In genomic region chr11:3545531-3546241, GRCm38 (mm10) we compare ENCODE assay signal across 15 mouse cellular contexts. TPM values are rescaled to one million over a fixed set of nuclear protein-coding genes. Genes with fewer than 3 reads are reported as not detected.
DNase-seq lines count a peak whose midpoint lies in the region; ATAC-seq lines count a peak whose summit lies in the region.
"Had no signal": no experiment of that assay in that cellular context is flagged by ENCODE, and none has a peak within 500 bp of the region (broad histone marks: within the 10 kb centered on the region; RNA-seq: fewer than 3 reads in every experiment).

No protein-coding gene starts in this region.

- DNase-seq in neural tube, embryonic 10.5 days (ENCODE audit: extremely low spot score, low spot score) = no peak
- DNase-seq in right cerebral cortex, postnatal 36 days (ENCODE audit: low spot score in 2 of 2) = no peak
- no peak for DNase-seq in layer of hippocampus, adult 9-10 months (ENCODE audit: low spot score)
- DNase-seq: cerebellum, postnatal 10 days; gastrocnemius, postnatal 36 days; thymus, adult 18-20 months had no signal

- H3K27me3 ChIP-seq in intestine, embryonic 16.5 days (replicated peaks; ENCODE audit: control insufficient read depth, insufficient read depth, low read length) = no peaks in the 10 kb centered on the region
- H3K27me3 ChIP-seq in intestine, embryonic 15.5 days (replicated peaks) = no peaks in the 10 kb centered on the region
- no peaks in the 10 kb centered on the region for H3K27me3 ChIP-seq in neural tube, embryonic 13.5 days
- H3K27me3 ChIP-seq: embryonic facial prominence, embryonic 13.5 days had no signal

- H3K9me3 ChIP-seq in intestine, embryonic 16.5 days (ENCODE audit: control insufficient read depth, low read length) = peaks cover 4% of the 10 kb centered on the region; the same call in 1 of the 2 replicates
- no peaks in the 10 kb centered on the region for H3K9me3 ChIP-seq in intestine, embryonic 15.5 days
- peaks cover 3% of the 10 kb centered on the region; the same call in 1 of the 2 replicates for H3K9me3 ChIP-seq in neural tube, embryonic 13.5 days
- H3K9me3 ChIP-seq: embryonic facial prominence, embryonic 13.5 days had no signal

- 20% methylated on average over 9 of the region's 9 CpGs for WGBS in intestine, embryonic 16.5 days
- 23% methylated on average over 9 of the region's 9 CpGs for WGBS in intestine, embryonic 15.5 days
- 19% methylated on average over 9 of the region's 9 CpGs for WGBS in neural tube, embryonic 13.5 days

- ATAC-seq in intestine, embryonic 16.5 days = peak; percentile 33; the same call in 1 of the 2 replicates
- no peak for ATAC-seq in intestine, embryonic 15.5 days
- ATAC-seq in neural tube, embryonic 13.5 days (ENCODE audit: low read depth) = no peak
- peak; percentile 53 to 72; a peak in 3 of 4 replicates for ATAC-seq in hematopoietic stem cell, adult 5-6 weeks (replicated peaks in 1 of 2; ENCODE audit: insufficient read depth in 1 of 2, low FRiP score in 2 of 2, low TSS enrichment in 1 of 2, low read depth in 1 of 2, poor library complexity in 2 of 2, severe bottlenecking in 2 of 2)
- ATAC-seq: forebrain, embryonic 14.5 days had no signal

- H3K36me3 ChIP-seq in intestine, embryonic 16.5 days (ENCODE audit: control insufficient read depth, insufficient read depth, low read length) = no peaks in the 10 kb centered on the region
- no peaks in the 10 kb centered on the region for H3K36me3 ChIP-seq in intestine, embryonic 15.5 days
- no peaks in the 10 kb centered on the region for H3K36me3 ChIP-seq in neural tube, embryonic 13.5 days
- H3K36me3 ChIP-seq: embryonic facial prominence, embryonic 13.5 days; G1E had no signal

- no peak overlapping the region for H3K4me2 ChIP-seq in intestine, embryonic 16.5 days (ENCODE audit: low read depth, low read length)
- H3K4me2 ChIP-seq in intestine, embryonic 15.5 days (replicated peaks) = no peak overlapping the region
- no peak overlapping the region for H3K4me2 ChIP-seq in neural tube, embryonic 13.5 days
- H3K4me2 ChIP-seq: embryonic facial prominence, embryonic 13.5 days had no signal

- no peak overlapping the region for H3K4me3 ChIP-seq in intestine, embryonic 16.5 days (ENCODE audit: low read length)
- H3K4me3 ChIP-seq in intestine, embryonic 15.5 days (replicated peaks) = no peak overlapping the region
- no peak overlapping the region for H3K4me3 ChIP-seq in neural tube, embryonic 13.5 days
- H3K4me3 ChIP-seq: embryonic facial prominence, embryonic 13.5 days; myocyte had no signal

- peaks cover 16% of the 10 kb centered on the region for H3K4me1 ChIP-seq in intestine, embryonic 16.5 days (ENCODE audit: control insufficient read depth, insufficient read depth, low read length)
- peaks cover 9% of the 10 kb centered on the region for H3K4me1 ChIP-seq in intestine, embryonic 15.5 days (replicated peaks)
- H3K4me1 ChIP-seq in neural tube, embryonic 13.5 days (replicated peaks) = peaks cover 8% of the 10 kb centered on the region; the same call in 1 of the 2 replicates

- H3K9ac ChIP-seq in intestine, embryonic 16.5 days (ENCODE audit: low read depth, low read length) = no peak overlapping the region
- H3K9ac ChIP-seq in intestine, embryonic 15.5 days = no peak overlapping the region
- H3K9ac ChIP-seq in neural tube, embryonic 13.5 days = no peak overlapping the region
- H3K9ac ChIP-seq: embryonic facial prominence, embryonic 13.5 days had no signal

- H3K27ac ChIP-seq in intestine, embryonic 16.5 days (ENCODE audit: low read length) = no peak overlapping the region
- no peak overlapping the region for H3K27ac ChIP-seq in intestine, embryonic 15.5 days
- 0 out of 2 replicates have a peak overlapping the region, but pooled peaks have one; percentile 3 for H3K27ac ChIP-seq in neural tube, embryonic 13.5 days (replicated peaks)
- H3K27ac ChIP-seq: embryonic facial prominence, embryonic 13.5 days had no signal

RNA-seq across cellular contexts. Expression of gene Smtn, which starts 5.3 kb away (rescaled TPM):
- polyA plus RNA-seq in intestine, embryonic 16.5 days (2015; fragmentation: Nextera tagmentation; extraction: Ambion mirVana) = 78.2 and 80.1 TPM in 2 replicates
- 78.3 and 79.6 TPM in 2 replicates for polyA plus RNA-seq in intestine, embryonic 15.5 days (2015; fragmentation: Nextera tagmentation; extraction: Ambion mirVana)
- polyA plus RNA-seq in neural tube, embryonic 13.5 days (2015; fragmentation: Nextera tagmentation; extraction: Ambion mirVana) = 20.9 and 23.0 TPM in 2 replicates
- total RNA-seq in hematopoietic stem cell, adult 5-6 weeks (2017) = 6.9 and 9.8 TPM in 2 replicates
- total RNA-seq: G1E had no signal
- polyA plus RNA-seq: G1E had no signal

RNA-seq across cellular contexts. Expression of gene Selenom, which starts 31.2 kb away (rescaled TPM):
- polyA plus RNA-seq in intestine, embryonic 16.5 days (2015; fragmentation: Nextera tagmentation; extraction: Ambion mirVana) = 182 and 185 TPM in 2 replicates
- polyA plus RNA-seq in intestine, embryonic 15.5 days (2015; fragmentation: Nextera tagmentation; extraction: Ambion mirVana) = 147 and 154 TPM in 2 replicates
- 75.0 and 83.6 TPM in 2 replicates for polyA plus RNA-seq in neural tube, embryonic 13.5 days (2015; fragmentation: Nextera tagmentation; extraction: Ambion mirVana)
- 4.8 and 7.6 TPM in 2 replicates for total RNA-seq in hematopoietic stem cell, adult 5-6 weeks (2017)
- total RNA-seq: G1E; megakaryocyte-erythroid progenitor cell, adult 5-6 weeks had no signal
- polyA plus RNA-seq: G1E had no signal

RNA-seq across cellular contexts. Expression of gene Inpp5j, which starts 41.1 kb away (rescaled TPM):
- polyA plus RNA-seq in intestine, embryonic 16.5 days (2015; fragmentation: Nextera tagmentation; extraction: Ambion mirVana) = 5.6 and 5.9 TPM in 2 replicates
- 4.2 and 4.6 TPM in 2 replicates for polyA plus RNA-seq in intestine, embryonic 15.5 days (2015; fragmentation: Nextera tagmentation; extraction: Ambion mirVana)
- 3.9 and 4.3 TPM in 2 replicates for polyA plus RNA-seq in neural tube, embryonic 13.5 days (2015; fragmentation: Nextera tagmentation; extraction: Ambion mirVana)
- total RNA-seq in hematopoietic stem cell, adult 5-6 weeks (2017) = 0.19 TPM in 1 of 2 replicates, not detected in the other
- total RNA-seq: megakaryocyte-erythroid progenitor cell, adult 5-6 weeks had no signal
- polyA plus RNA-seq: G1E had no signal

RNA-seq across cellular contexts. Expression of gene Pla2g3, which starts 57.6 kb away (rescaled TPM):
- polyA plus RNA-seq in intestine, embryonic 16.5 days (2015; fragmentation: Nextera tagmentation; extraction: Ambion mirVana) = 0.33 and 0.43 TPM in 2 replicates
- 0.38 and 0.45 TPM in 2 replicates for polyA plus RNA-seq in intestine, embryonic 15.5 days (2015; fragmentation: Nextera tagmentation; extraction: Ambion mirVana)
- polyA plus RNA-seq in neural tube, embryonic 13.5 days (2015; fragmentation: Nextera tagmentation; extraction: Ambion mirVana) = 0.58 and 0.61 TPM in 2 replicates
- not detected in 2 replicates for total RNA-seq in hematopoietic stem cell, adult 5-6 weeks (2017)
- polyA plus RNA-seq: G1E had no signal

Comparison
In these comparisons a context has a peak if more than half of its experiments do, and no peak if none do; other contexts are left out.
1. ATAC-seq: peak in intestine, embryonic 16.5 days (single experiment) and hematopoietic stem cell, adult 5-6 weeks (2 of 2); none in intestine, embryonic 15.5 days (single experiment) and neural tube, embryonic 13.5 days (single experiment).